Mouse (Mus musculus): Measurements from ENCODE around the gene Btbd35f4. TPM values are rescaled to one million over a fixed set of nuclear protein-coding genes. Genes with fewer than 3 reads are reported as not detected.
"Not testable (repeated sequence)": the region's sequence is repeated elsewhere in the genome, so short reads cannot be mapped to it uniquely, and the experiment has no call there.

Btbd35f4 gene
- not detected in 2 replicates for polyA plus RNA-seq (2014; fragmentation: Nextera tagmentation; extraction: Ambion mirVana)

DNA sequence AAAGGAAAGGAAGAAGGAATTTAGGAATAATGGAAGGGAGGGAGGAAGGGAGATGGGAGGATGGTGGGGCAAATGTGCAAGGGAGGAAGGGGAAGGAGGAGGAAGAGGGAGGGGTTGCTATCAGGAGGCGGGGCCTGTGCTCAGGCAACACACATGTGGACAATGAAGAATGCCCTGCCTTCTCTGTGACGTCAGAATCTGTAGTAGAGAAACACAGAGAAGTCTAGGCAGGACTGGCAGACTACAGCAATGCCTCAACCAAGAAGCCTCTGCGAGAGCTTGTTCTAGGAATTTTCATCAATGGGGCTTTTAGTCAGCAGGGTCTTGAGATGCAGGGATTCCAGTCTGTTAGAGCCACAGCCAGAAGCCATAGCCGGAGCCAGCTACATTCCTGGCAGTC is at the start of gene Btbd35f4:
Gene Btbd35f4 (plus strand): TSS at position 301 of the 400 bp plus-strand sequence.
- H3K27ac ChIP-seq; ATAC-seq (ENCODE audit: low FRiP score); H3K4me2 ChIP-seq (replicated peaks); H3K9ac ChIP-seq; H3K36me3 ChIP-seq (replicated peaks; ENCODE audit: control insufficient read depth, insufficient read depth); H3K4me1 ChIP-seq (replicated peaks; ENCODE audit: control insufficient read depth, insufficient read depth, low read length); DNase-seq (ENCODE audit: low spot score); H3K27me3 ChIP-seq (ENCODE audit: control insufficient read depth, insufficient read depth, low read length); H3K9me3 ChIP-seq (ENCODE audit: control insufficient read depth, low read length); H3K4me3 ChIP-seq (replicated peaks; ENCODE audit: low read length): not testable (repeated sequence)
- no CpG with 5 or more reads among the region's 4 CpGs for WGBS

DNA sequence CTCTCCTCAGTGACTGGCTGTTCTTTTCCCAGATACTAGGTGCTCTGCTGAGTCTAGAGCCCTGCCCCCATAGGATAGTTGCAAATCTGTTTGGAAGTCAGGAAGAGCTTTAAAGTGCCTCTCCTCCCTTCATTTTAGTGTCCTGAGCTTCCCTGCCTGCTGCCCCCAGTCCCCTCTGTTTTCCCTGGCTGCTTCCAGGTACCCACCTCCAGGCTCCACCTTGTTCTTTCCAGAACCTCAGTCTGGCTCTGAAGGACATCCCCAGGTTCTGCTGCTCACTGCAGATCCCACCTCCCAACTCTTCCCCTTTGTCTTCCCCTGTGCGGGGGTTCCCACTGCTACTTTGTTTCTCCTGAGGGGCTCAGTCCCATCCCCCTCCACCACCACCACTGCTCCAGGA is 39.7 kb downstream of the Btbd35f4 start:
- H3K9ac ChIP-seq = not testable (repeated sequence)
- WGBS = no CpG with 5 or more reads among the region's 1 CpGs

More for the DNA sequence above, 39.7 kb downstream of the Btbd35f4 start:
- H3K4me2 ChIP-seq (replicated peaks); H3K4me3 ChIP-seq (replicated peaks; ENCODE audit: low read length); H3K36me3 ChIP-seq (replicated peaks; ENCODE audit: control insufficient read depth, insufficient read depth); H3K27me3 ChIP-seq (ENCODE audit: control insufficient read depth, insufficient read depth, low read length); DNase-seq (ENCODE audit: low spot score); H3K9me3 ChIP-seq (ENCODE audit: control insufficient read depth, low read length); H3K27ac ChIP-seq; ATAC-seq (ENCODE audit: low FRiP score); H3K4me1 ChIP-seq (replicated peaks; ENCODE audit: control insufficient read depth, insufficient read depth, low read length): not testable (repeated sequence)

Other genes with a start within 250 kb of the Btbd35f4 start
- not detected in 2 replicates for gene Btbd35f27, start 151.6 kb downstream of the Btbd35f4 start, polyA plus RNA-seq (2014; fragmentation: Nextera tagmentation; extraction: Ambion mirVana)

Measured in hindbrain, embryonic 14.5 days (tissue).